Mouse (Mus musculus) neural tube, embryonic 13.5 days (tissue): ENCODE measurements around the gene Adora2a. TPM values are rescaled to one million over a fixed set of nuclear protein-coding genes. Genes with fewer than 3 reads are reported as not detected.

Experiments
- ATAC-seq: fragments of 200-750 bp; cut with Nextera tagmentation; 2 replicates; pipeline ENCODE4 v1.8.0; 2017; ENCODE audit warnings: low read depth, mild to moderate bottlenecking, moderate TSS enrichment, moderate library complexity
- H3K27ac ChIP-seq: fragments of 300-500 bp; sonication (generic); replicated peaks from 2 replicates; pipeline ENCODE4 v1.5.1; 2015; ENCODE audit warnings: moderate library complexity, mild to moderate bottlenecking, inconsistent platforms
- H3K27me3 ChIP-seq: fragments of 300-500 bp; sonication (generic); 2 replicates; pipeline ENCODE4 v1.6.1; 2015; ENCODE audit warnings: mild to moderate bottlenecking, inconsistent platforms
- H3K36me3 ChIP-seq: fragments of 300-500 bp; sonication (generic); 2 replicates; pipeline ENCODE4 v1.6.1; 2015; ENCODE audit warnings: mild to moderate bottlenecking, inconsistent platforms
- H3K4me1 ChIP-seq: fragments of 300-500 bp; sonication (generic); replicated peaks from 2 replicates; pipeline ENCODE4 v1.6.1; 2015; ENCODE audit warnings: inconsistent platforms
- H3K4me2 ChIP-seq: fragments of 300-500 bp; sonication (generic); 2 replicates; pipeline ENCODE4 v1.6.1; 2015; ENCODE audit warnings: inconsistent platforms, mild to moderate bottlenecking, moderate library complexity
- H3K4me3 ChIP-seq: fragments of 300-500 bp; sonication (generic); 2 replicates; pipeline ENCODE4 v1.5.1; 2015; ENCODE audit warnings: mild to moderate bottlenecking, inconsistent platforms
- H3K9ac ChIP-seq: fragments of 300-500 bp; sonication (generic); 2 replicates; pipeline ENCODE4 v1.6.1; 2015; ENCODE audit warnings: moderate library complexity, mild to moderate bottlenecking, inconsistent platforms
- H3K9me3 ChIP-seq: fragments of 300-500 bp; sonication (generic); 2 replicates; pipeline ENCODE4 v1.6.1; 2016; ENCODE audit warnings: inconsistent platforms
- WGBS: fragments of 180-500 bp; shearing (Covaris S2); methylation state at CpG from one replicate; pipeline ENCODE4 v1.1.7; 2015; 5-methylcytosine and 5-hydroxymethylcytosine counted together
- polyA plus RNA-seq: library from polyadenylated mRNA; unstranded; fragments of >200 nt; fragmentation: Nextera tagmentation; extraction: Ambion mirVana; gene quantifications from 2 replicates; pipeline ENCODE4 v1.2.1, GENCODE M21; 2015

Adora2a gene
- polyA plus RNA-seq, 1 experiment from 2014 or later, result 4.4 TPM

DNA sequence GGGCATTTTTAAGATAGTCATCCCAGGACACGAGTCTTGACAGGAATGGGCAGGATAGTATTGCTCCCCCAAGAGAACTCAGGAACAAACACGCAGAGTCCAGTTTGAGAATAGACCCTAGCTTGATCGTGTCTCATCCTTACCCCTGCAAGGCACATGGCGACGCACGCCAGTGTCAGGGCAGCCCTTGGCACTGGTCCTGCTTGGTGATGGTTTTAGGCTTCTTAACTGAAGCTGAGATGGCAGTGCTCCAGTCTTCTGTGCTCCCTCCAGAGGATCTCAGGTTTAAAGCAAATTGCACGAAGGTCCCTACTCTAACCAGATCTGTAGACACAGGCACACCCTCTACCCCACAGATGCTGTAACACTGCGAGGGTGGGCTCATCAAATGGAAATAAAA is 921 bp upstream of the Adora2a start:
- Histone ChIP-seq H3K27ac (no peak overlapping the region), H3K36me3 (peaks cover 34% of the 10 kb centered on the region), H3K9me3 (no peaks in the 10 kb centered on the region), H3K9ac (no peak overlapping the region), H3K4me2 (no peak overlapping the region), H3K4me1 (peaks cover 20% of the 10 kb centered on the region), H3K27me3 (peaks cover 50% of the 10 kb centered on the region), H3K4me3 (no peak overlapping the region)
- ATAC-seq, result no peak
- 73% methylated on average over 8 of the region's 8 CpGs for WGBS

DNA sequence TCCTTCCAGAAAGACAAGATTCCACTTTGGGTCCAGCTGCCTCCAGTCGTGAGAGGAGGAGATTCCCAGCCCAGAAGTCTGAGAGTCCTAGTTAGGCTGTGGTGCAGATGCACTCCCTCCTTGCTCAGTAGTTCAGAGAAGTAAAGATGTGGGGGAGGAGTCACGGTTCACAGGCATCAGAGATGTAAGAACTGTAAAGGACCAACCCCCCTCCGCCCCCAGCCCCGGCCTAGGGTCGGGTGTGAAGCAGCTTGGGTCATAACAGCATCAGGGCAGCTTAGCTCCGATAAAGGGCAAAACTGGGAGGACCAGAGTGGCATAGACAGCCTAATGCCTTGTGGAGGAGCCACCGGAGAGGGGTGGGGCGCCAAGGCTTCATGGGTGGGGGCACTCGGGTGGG is 205 bp upstream of the Adora2a start:
- H3K4me1 ChIP-seq, result peaks cover 20% of the 10 kb centered on the region
- peaks cover 50% of the 10 kb centered on the region for H3K27me3 ChIP-seq
- WGBS, result 4% methylated on average over 9 of the region's 9 CpGs
- H3K36me3 ChIP-seq, result peaks cover 27% of the 10 kb centered on the region
- peak; percentile 43 for ATAC-seq
- H3K9me3 ChIP-seq, result no peaks in the 10 kb centered on the region
- peak overlapping the region; percentile 42 for H3K4me3 ChIP-seq
- H3K27ac ChIP-seq, result 0 out of 2 replicates have a peak overlapping the region, but pooled peaks have one; percentile 14
- peak overlapping the region; percentile 49 for H3K4me2 ChIP-seq
- peak overlapping the region; percentile 60 for H3K9ac ChIP-seq

DNA sequence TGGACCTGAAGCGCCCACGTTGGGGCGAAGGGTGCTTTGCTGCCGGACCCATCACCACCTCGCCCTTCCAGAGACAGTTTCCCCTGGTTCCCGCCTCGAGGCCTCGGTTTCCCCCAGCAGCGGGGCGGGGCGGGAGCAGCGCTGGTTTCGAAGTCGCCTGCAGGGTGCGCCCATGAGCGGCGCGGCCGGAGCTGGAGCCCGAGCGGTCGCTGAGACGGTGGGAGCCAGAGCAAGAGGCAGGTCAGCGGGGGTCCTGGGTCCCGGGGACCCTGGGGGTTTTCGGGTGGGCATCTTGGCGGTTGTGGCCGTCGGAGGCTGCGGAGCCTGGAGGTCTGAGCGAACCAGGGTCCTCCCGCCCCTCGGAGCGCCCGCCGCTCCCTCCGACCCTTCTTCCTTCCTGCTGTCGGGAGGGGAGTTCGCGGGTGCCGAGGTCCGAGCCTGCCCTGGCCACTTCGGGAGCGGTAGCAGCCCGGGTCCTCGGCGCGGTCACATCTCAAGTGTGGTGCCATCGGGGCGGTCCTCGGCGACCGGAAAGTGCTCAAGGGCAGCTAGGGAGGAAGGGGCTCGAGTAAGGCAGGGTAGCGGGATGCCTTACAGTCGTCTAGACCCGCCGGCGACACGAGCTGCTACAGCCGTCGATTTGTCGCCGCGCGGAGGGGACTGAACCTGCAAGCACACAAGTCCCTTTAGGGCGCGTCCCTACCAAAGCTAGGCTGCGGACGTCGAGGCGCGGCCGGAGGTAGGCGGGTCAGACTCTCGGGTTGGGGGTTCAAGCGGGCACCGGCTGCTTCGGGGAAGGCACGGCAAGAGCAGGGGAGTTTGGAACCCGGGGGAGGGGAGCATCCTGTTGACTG is 458 bp downstream of the Adora2a start:
- peak; percentile 72 for ATAC-seq
- Histone ChIP-seq H3K27me3 (peaks cover 50% of the 10 kb centered on the region), H3K9me3 (no peaks in the 10 kb centered on the region), H3K27ac (peak overlapping the region; percentile 52; the same call in 1 of the 2 replicates), H3K4me3 (peak overlapping the region; percentile 42), H3K4me1 (peaks cover 20% of the 10 kb centered on the region), H3K4me2 (peak overlapping the region; percentile 49), H3K9ac (peak overlapping the region; percentile 60), H3K36me3 (peaks cover 20% of the 10 kb centered on the region)
- 1% methylated on average over 81 of the region's 81 CpGs for WGBS

DNA sequence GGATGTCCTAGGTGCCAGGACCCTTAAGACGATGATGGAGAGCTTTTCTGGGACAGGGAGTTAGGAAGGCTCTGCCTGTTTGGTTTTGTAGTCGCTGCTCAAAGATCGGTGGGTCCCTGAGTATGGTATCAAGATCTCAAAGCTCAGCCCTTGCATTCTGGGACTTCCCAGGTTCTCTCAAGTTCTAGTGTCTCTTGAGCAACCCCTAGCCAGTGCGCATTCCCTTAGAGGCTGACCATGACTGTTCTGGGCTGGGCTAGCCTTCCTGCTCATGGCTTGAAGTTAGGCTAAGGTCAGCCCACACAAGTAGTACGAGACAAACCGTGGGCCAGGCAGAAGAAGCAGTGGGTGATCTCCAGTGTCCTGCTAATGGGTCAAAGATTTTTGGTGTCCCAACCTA is 1.5 kb downstream of the Adora2a start:
- Histone ChIP-seq H3K9ac (0 out of 2 replicates have a peak overlapping the region, but pooled peaks have one; percentile 60), H3K9me3 (no peaks in the 10 kb centered on the region), H3K36me3 (0 out of 2 replicates have a peak, but pooled peaks cover 9% of the 10 kb centered on the region), H3K27ac (no peak overlapping the region), H3K4me3 (peak overlapping the region; percentile 42; the same call in 1 of the 2 replicates), H3K4me1 (peaks cover 22% of the 10 kb centered on the region), H3K27me3 (peaks cover 50% of the 10 kb centered on the region), H3K4me2 (peak overlapping the region; percentile 49)
- ATAC-seq, result no peak
- WGBS, result 86% methylated on average over 6 of the region's 6 CpGs

- Histone ChIP-seq H3K4me1 (peaks cover 22% of the 10 kb centered on the region), H3K9ac (no peak overlapping the region), H3K27me3 (peaks cover 50% of the 10 kb centered on the region), H3K36me3 (no peaks in the 10 kb centered on the region), H3K4me3 (no peak overlapping the region), H3K9me3 (no peaks in the 10 kb centered on the region), H3K27ac (no peak overlapping the region), H3K4me2 (no peak overlapping the region)
- WGBS, result 66% methylated on average over 4 of the region's 4 CpGs
- no peak for ATAC-seq
Measured at GRCm38 (mm10) chr10:75320321-75320720, 3.6 kb downstream of the Adora2a start.

GRCm38 (mm10) chr10:75322966-75323365 is 6.3 kb downstream of the Adora2a start:
- no peak overlapping the region for H3K27ac ChIP-seq
- 65% methylated on average over 6 of the region's 6 CpGs for whole genome bisulfite sequencing

GRCm38 (mm10) chr10:75323986-75324385 is 7.3 kb downstream of the Adora2a start:
- H3K4me3 ChIP-seq, result no peak overlapping the region
- H3K27ac ChIP-seq, result no peak overlapping the region
- ATAC-seq, result no peak
- no peaks in the 10 kb centered on the region for H3K36me3 ChIP-seq
- no peak overlapping the region for H3K9ac ChIP-seq
- H3K9me3 ChIP-seq, result no peaks in the 10 kb centered on the region
- H3K4me1 ChIP-seq, result 0 out of 2 replicates have a peak, but pooled peaks cover 13% of the 10 kb centered on the region
- 92% methylated on average over 8 of the region's 8 CpGs for WGBS
- peaks cover 15% of the 10 kb centered on the region for H3K27me3 ChIP-seq
- no peak overlapping the region for H3K4me2 ChIP-seq

More at GRCm38 (mm10) chr10:75322966-75323365, 6.3 kb downstream of the Adora2a start:
- 0 out of 2 replicates have a peak, but pooled peaks cover 10% of the 10 kb centered on the region for H3K4me1 ChIP-seq
- peaks cover 25% of the 10 kb centered on the region for H3K27me3 ChIP-seq
- no peaks in the 10 kb centered on the region for H3K36me3 ChIP-seq
- no peak for ATAC-seq
- H3K4me3 ChIP-seq, result no peak overlapping the region
- no peak overlapping the region for H3K9ac ChIP-seq
- H3K9me3 ChIP-seq, result no peaks in the 10 kb centered on the region
- no peak overlapping the region for H3K4me2 ChIP-seq

DNA sequence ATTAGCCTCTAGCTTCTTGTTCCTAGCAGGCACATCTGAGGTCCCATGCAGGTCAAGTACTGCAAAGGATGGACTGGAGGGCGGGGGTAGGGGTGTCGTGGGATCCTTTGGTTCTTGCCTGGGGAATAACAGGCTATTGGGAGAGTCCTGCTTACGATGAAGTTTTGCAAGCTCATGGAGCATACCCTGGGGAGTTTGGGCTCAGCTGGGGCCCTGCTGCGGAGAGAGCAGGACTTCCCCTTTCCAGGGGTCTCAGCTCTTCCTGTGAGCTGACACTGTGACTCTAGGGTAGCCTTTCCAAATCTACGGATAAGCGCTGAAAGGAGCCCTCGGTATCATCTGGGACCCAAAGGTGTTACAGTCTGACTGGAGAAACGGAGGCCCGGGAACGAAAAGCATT is 7.7 kb downstream of the Adora2a start:
- H3K27me3 ChIP-seq, result peaks cover 11% of the 10 kb centered on the region
- ATAC-seq, result no peak
- H3K9me3 ChIP-seq, result no peaks in the 10 kb centered on the region
- WGBS, result 70% methylated on average over 10 of the region's 10 CpGs
- H3K9ac ChIP-seq, result no peak overlapping the region
- no peak overlapping the region for H3K27ac ChIP-seq
- 0 out of 2 replicates have a peak, but pooled peaks cover 13% of the 10 kb centered on the region for H3K4me1 ChIP-seq
- H3K36me3 ChIP-seq, result no peaks in the 10 kb centered on the region
- H3K4me3 ChIP-seq, result no peak overlapping the region
- no peak overlapping the region for H3K4me2 ChIP-seq

GRCm38 (mm10) chr10:75325821-75326220 is 9.1 kb downstream of the Adora2a start:
- 95% methylated on average over 23 of the region's 23 CpGs for WGBS
- 0 out of 2 replicates have a peak, but pooled peaks cover 13% of the 10 kb centered on the region for H3K4me1 ChIP-seq

DNA sequence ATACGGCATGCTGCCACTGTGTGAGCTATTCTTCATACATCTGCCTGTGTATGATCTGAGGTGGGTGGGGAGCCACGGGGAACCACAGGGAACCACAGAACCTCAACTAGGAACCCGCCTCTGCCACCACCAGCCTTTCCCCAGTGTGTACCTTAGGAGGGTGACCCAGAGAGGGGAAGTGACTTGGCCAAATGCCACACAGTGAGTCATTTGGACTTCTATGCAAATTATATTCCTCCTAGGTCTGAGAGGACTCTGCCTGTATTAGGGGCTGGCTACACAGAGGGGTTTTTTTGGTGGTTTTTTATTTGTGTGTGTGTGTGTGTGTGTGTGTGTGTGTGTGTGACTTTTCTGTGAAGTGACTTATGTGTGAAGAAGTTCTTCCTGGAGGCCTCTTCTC is 9.9 kb downstream of the Adora2a start:
- H3K4me2 ChIP-seq, result no peak overlapping the region
- H3K9me3 ChIP-seq, result no peaks in the 10 kb centered on the region
- H3K36me3 ChIP-seq, result no peaks in the 10 kb centered on the region
- ATAC-seq, result no peak
- WGBS, result 79% methylated on average over 3 of the region's 3 CpGs
- H3K27me3 ChIP-seq, result no peaks in the 10 kb centered on the region
- H3K27ac ChIP-seq, result no peak overlapping the region
- H3K4me3 ChIP-seq, result no peak overlapping the region
- 0 out of 2 replicates have a peak, but pooled peaks cover 13% of the 10 kb centered on the region for H3K4me1 ChIP-seq
- H3K9ac ChIP-seq, result no peak overlapping the region

More at GRCm38 (mm10) chr10:75325821-75326220, 9.1 kb downstream of the Adora2a start:
- H3K9me3 ChIP-seq, result no peaks in the 10 kb centered on the region
- no peaks in the 10 kb centered on the region for H3K27me3 ChIP-seq
- H3K27ac ChIP-seq, result no peak overlapping the region
- H3K9ac ChIP-seq, result no peak overlapping the region
- H3K4me3 ChIP-seq, result no peak overlapping the region
- no peaks in the 10 kb centered on the region for H3K36me3 ChIP-seq
- H3K4me2 ChIP-seq, result no peak overlapping the region
- no peak for ATAC-seq

DNA sequence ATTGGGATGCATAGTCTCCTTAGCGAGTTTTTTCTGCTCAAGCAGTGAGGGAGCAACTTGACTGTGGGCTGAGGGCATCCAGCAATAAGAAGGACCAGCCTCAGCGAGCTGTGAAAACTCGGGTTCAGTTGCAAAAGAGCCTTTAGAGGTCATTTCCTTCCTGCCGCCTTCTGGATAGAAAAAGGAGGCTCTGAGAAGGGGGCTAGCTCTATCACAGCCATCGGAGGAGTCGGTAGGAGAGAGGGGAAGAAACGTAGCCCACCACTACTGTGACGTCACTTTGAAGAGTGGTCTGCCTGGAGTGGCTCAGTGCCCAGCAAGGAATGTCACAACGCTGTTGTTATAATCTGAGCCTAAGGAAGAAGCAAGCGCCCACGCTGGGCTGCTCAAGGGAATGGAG is 10.4 kb downstream of the Adora2a start:
- H3K36me3 ChIP-seq, result no peaks in the 10 kb centered on the region
- 0 out of 2 replicates have a peak, but pooled peaks cover 13% of the 10 kb centered on the region for H3K4me1 ChIP-seq
- H3K27me3 ChIP-seq, result no peaks in the 10 kb centered on the region
- no peak for ATAC-seq
- H3K4me2 ChIP-seq, result no peak overlapping the region
- H3K9ac ChIP-seq, result no peak overlapping the region
- no peak overlapping the region for H3K4me3 ChIP-seq
- no peaks in the 10 kb centered on the region for H3K9me3 ChIP-seq
- WGBS, result 82% methylated on average over 11 of the region's 11 CpGs
- no peak overlapping the region for H3K27ac ChIP-seq

DNA sequence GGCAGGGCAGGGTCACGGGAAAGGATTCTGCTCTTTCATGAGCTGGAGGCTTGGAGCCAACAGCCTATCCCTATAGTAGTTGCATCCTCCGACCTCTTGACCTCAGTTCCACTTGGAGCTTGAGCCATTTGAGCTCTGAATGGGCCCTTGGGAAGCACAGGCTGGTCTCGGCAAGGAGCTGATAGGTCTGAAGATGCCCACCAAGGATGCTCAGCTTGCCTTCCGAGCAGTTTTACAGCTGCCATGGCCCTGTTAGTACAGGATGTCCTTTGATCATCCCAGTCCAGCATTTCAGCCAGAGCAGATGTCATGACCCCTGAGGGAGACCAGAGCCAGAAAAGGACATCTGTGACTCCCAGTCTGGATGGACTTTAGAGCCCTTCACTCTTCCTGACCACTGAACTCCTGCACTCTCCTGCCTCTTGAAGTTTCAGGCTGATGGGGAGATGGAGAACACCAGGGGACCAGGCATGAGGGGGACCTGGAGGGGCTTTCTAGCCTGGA is 11.6 kb downstream of the Adora2a start:
- WGBS, result 27% methylated on average over 4 of the region's 4 CpGs
- no peaks in the 10 kb centered on the region for H3K36me3 ChIP-seq
- no peak for ATAC-seq

More for the DNA sequence above, 11.6 kb downstream of the Adora2a start:
- H3K9me3 ChIP-seq, result no peaks in the 10 kb centered on the region
- H3K9ac ChIP-seq, result no peak overlapping the region
- H3K27ac ChIP-seq, result no peak overlapping the region
- H3K4me1 ChIP-seq, result 0 out of 2 replicates have a peak, but pooled peaks cover 10% of the 10 kb centered on the region
- no peak overlapping the region for H3K4me3 ChIP-seq
- no peak overlapping the region for H3K4me2 ChIP-seq
- no peaks in the 10 kb centered on the region for H3K27me3 ChIP-seq
